Mouse (Mus musculus) adrenal gland (tissue): Measurements from ENCODE around the gene Ribc2.

Experiments
- intact Hi-C: fragments of 180-260 bp; cut with DNase I; formaldehyde crosslinking; loops from one replicate; pipeline ENCODE4 v1.15.1; 2025

Ribc2 gene

GRCm38 (mm10) chr15:85177576-85177975 lies 45.7 kb downstream of the Ribc2 start:
- intact Hi-C loops, result no loop called here

- intact Hi-C loops, result no loop called here
These were observed 46.3 kb downstream of the Ribc2 start for GRCm38 (mm10) chr15:85178172-85178571.

GRCm38 (mm10) chr15:85179528-85180180 lies 47.8 kb downstream of the Ribc2 start:
- intact Hi-C loops, result no loop called here

- intact Hi-C loops, result no loop called here
These were observed 48.5 kb downstream of the Ribc2 start for GRCm38 (mm10) chr15:85180368-85180767.

- intact Hi-C loops, result no loop called here
These were observed 50.2 kb downstream of the Ribc2 start for GRCm38 (mm10) chr15:85182063-85182462.

DNA sequence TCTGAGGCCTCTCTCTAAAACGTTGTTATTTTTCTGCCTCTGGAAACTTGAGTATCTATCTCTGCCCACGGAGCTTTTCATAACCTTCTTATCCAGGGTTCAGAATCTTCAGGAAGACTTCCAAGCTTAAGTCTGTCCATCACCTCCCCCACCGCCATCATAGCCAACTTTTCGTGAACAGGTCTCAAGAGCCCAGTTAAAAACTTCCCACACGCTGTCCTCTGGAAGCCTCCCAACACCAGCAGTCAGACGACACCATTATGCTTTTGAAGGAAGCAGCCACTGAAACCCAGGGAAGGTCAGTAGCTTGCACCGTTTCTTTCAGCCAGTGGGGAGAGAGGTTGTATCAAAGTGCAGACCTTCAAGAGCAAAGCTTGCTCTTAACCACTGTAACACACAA lies 55.0 kb downstream of the Ribc2 start:
- intact Hi-C loops, result no loop called here

GRCm38 (mm10) chr15:85188167-85188778 lies 56.4 kb downstream of the Ribc2 start:
- intact Hi-C loops, result no loop called here
